Mouse (Mus musculus) adipocyte (in vitro differentiated cells): ENCODE measurements around the gene Cdk12.

Experiments used
- DNase-seq: peaks from one replicate; pipeline ENCODE4 v3.0.0-alpha.2; 2016; ENCODE audit warnings: low spot score

Gene Cdk12

DNA sequence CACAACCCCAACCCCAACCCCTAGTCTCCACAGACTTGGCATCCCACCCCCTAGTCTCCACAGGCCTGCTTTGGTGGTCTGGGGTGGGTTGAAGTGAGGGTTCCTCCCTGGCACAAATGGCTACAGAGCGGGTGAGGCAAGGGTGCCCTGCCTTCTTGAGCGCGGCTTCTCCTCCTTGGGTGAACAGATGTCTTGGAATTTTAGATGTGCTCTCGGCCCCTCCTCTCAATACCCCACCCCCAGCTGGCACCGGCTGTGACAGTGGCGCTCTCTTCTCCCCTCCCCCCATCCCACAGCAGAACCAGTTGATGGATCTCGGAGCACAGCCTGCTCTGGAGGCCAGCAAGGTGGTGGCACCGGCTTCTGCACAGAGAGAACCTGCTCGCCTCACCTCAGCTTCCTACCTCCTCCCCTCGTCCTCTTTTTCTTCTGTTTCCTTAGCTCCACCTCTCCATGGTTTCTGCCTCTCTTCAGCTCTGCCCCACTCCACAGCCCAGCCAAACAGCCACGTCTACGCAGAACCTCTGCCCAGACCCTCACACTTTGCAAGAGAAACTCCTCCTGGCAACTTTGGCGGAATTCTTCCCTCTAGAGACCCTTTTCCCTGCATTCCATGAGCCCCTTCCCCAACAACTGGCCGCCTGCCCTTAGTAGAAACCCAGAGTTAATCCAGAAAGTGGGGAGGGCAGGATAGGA is 115.7 kb downstream of the Cdk12 start:
- DNase-seq, result no peak

DNA sequence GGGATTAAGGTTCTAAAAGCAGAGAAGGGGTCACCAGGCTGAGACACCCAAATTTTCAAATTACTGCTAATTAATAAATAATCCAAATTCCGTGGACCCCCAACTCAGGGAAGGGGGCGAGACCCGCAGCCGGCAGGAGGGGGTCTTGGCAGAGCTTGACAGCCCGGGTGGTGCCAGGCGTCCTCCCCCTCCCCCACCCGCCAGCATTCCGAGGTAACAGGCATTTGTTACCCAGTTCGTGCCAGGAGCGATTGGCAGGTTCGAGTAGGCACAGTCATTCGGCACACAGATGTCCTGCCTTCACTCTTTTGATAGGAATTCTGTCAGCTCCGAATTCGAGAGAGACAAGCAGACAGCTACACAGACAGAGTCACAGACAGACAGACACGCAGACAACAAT is 116.3 kb downstream of the Cdk12 start:
- DNase-seq, result no peak

DNA sequence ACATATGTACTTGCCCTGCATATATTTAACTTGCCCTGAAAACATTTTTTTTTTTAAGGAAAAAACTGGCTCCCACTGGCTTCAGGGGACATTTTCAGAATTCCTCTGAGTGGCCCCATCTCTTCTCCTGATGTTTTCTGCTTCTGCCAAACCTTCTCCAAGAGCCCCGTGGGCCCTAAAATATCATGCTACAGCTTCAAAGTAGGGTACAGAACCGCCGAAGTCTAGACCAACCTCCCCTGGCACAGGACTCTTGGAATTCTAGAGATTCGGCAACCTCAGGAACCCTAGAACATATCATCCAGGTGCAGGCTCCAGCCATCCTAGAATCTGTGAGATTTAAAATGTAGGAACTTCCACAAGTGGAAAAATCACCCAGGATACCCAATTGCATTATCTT is 116.7 kb downstream of the Cdk12 start:
- no peak for DNase-seq

DNA sequence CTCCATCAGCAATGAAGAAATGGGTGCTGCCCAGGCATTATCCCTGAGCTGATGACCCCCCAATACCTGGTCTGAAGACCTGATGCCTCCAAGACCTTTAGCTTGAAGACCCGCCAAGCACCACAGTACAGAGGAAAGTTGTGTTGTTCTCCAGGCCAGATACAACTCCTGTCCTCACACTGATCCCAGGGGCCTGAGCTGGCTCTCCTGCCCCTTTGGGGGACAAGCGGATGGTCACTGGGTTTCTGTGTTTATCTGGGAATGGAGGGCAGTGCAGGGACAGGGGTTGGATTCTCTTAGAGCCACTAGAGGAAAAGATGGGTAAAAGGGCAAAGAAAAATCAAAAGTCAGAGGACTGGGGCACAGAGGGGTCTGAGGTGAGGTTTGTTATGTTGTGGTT is 117.1 kb downstream of the Cdk12 start:
- no peak for DNase-seq

DNA sequence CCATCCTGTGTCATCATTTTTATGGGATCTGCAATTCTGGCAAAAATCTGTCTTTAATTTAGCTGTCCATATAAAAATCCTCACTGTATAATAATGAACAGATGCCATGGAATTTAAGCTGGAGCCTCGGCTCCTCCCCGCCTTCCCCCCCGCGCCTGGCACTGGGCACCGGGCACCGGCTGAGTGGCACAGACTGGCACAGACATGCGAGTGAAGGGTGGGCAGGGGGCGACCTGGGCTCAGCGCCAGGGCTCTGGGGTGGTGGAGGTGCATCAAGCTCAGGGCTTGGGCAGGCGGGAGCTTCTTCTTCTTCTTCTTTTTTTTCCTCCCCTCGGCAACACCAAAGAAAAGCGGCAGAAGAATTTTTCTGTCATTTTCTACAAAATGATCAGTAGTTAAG is 117.5 kb downstream of the Cdk12 start:
- no peak for DNase-seq

DNA sequence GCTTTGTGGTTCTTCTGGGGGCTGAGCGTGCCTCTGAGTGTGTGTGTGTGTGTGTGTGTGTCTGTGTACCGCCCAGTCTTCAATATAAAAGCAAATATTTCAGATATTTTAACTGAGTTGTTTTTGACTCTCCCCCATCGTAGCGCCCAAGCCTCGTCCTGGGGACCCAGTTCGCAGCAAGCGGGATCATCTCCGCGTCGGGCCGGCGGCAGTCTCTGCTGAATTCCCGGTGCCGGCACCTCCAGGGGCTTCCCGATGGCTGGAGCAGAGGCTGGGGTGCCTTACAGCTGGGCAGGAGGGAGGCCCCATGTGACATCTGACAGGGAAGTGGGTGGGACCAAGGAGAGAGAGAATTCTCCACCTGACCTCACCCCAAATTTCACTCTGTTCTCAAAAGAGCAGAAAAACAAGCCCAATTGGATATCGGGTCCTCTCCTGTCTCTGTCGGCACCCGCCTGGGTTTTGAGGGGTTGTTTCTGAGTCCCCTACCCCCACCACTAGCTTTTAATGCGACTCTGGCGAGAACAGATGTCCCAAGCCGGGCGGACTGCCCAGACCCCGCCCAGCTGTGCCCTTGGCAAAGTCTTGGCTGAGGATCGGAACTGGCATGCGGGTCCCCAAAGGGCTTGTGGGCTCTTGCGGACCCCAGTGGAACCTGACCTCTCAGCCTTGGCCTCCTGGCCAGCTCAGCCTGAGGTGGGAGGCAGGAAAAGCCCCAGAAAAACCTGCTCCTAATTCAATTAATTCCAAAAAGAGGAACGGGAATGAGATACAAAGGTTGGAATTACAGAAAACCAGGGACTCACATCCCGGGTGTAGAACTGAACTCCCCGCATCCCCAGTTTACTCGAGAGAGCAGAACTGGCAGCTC is 118.2 kb downstream of the Cdk12 start:
- DNase-seq, result no peak

DNA sequence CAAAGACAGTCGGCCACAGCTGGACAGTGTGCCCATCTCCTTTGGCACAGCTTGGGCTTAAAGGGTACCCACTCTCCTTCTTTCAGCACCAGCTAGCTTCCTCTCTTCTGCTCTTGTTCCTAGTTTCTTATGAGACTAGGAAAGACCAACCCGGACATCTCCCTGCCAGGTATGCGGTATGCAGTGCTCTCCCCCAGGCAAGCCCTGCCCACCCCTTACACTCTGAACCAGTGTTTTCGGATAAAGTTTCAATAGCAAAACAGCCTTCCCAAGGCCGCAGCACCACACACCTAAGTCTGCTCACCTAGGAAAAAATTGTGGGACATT is 118.8 kb downstream of the Cdk12 start:
- no peak for DNase-seq

DNA sequence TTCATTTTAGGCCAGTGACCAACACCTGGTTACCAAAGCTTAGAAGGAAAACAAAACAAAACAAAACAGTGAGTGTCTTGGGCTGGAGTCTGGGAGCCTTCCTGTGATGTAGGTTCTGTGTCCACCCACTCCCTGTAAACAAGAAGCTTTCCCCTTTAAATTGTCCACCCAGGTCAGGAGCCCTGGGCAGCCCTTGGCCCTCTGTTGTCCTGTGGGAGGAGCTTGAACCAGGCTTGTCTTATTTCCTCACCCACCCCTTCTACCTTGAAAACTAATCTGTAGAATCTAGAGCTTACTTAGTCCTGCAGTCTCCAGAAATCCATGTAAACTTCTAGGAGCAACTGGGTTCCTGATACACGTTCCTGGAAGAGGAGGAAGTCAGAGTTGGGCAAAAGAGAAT is 119.3 kb downstream of the Cdk12 start:
- DNase-seq, result no peak

DNA sequence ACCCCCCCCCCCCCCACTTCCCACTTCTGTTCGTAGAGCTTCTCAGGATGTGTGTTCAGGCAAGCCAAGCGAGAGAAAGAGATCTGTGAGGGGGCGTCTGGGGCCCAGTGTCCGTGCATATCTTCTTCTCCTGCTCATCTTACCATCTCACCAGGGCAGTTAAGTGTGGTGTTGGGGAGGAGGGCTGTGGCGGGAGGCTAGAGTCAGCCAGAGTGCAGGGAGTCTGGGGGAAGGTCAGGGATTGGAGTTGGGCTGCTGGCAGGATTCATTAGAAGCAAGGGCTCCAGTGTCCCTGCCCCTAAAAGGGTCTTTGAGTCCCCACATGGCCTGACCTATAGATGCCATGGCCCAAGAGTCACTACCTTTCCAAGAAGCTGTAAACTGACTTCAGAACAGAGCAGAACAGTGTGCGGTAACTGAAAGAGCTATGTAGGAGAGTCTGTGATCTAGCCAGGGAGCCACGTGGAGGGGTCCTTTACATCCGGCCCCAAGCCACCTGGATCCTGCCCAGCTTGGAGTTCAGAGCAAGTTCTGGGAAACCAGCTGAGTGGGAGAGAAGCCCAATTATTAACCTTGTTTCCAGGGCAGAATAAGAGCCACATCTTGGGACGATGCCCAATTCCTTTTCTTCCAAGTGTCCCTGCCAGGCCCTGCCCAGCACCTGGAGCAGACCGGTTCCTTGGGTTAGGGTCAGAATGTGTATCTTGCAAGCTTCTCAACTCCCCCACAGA is 120.4 kb downstream of the Cdk12 start:
- no peak for DNase-seq

DNA sequence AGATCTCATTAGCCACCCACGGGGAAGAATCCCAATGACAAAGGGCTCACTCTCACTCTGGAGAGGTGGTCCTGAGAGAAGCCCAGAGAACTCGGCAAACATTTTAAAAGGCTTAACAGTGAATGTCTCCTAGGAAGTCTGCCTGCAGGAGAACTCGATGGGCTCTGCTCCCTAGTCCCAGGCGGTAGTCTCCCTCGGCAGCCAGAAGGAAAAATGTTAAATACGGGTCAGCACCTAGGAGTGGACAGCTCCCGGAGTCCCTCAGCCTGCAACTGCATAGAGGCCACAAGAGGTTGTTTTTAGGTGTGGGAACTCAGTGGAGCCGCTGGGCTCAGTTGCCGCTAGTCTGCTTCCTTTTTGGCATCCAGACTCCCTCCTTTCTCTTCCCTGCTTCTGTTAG is 121.1 kb downstream of the Cdk12 start:
- DNase-seq, result peak; percentile 54

DNA sequence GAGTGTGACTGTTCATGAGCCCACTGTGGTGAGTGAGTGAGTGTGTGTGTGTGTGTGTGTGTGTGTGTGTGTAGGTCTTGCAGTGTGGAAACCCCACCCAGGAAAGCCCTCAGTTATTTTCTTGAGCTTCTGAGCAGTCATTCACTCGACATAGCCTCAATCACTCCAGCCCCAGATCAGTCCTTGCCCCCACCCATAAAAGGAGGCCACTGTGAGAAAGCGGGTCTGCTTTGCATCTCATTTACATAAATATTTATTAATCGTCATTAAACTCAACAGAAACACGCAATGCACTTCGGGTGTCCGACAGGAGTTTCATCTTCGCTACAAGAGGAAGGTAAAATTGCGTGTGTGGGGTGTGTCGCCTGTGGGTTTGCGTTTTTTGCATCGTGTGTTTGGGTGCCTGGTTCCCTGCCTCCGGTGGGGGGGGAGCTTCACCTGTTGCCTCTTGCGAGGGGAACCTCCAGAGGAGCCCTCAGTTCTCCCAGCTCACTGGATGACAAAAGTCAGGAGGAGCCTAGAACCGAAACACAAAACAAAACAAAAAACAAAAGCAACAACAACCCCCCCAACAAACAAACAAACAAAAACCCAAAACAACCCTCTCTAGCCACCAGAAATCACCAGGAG is 122.4 kb downstream of the Cdk12 start:
- DNase-seq, result no peak

DNA sequence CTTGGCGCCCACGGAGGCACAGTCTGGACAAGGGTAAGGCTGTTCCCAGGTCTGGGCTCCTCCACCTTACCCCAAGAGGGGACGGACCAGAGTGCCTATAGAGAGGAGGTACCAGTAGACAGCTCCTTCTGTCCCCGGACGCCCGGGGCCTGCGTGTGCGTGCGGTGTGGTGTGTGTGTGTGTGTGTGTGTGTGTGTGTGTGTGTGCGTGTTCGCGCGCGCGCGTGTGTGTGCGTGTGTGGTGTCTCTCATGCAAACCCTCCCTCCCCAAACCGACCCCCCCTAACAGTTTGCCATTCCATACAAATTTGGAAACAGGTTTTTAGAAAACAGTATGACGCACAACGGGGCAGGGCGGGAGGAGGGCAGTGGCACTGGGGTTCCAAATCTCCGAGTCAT is 123.0 kb downstream of the Cdk12 start:
- no peak for DNase-seq

DNA sequence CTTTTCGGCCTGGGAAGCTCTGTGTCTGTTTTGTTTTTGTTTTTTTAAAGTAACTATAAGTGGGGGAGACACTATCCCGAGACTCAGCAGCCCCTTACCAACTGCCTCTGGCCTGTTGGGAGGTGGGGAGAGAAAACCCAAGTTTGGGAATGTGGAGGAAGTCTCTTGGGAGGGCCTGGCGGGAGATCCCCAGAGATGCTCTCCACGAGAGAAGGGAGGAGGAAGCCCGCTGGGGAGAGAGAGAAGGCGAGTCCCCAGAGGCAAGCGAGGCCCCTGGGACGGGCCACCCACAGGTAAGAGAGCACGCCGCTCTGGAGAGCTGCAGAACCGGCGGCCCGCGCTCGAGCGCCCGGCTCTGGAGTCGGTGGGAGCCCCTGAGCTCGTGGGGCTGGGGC is 123.9 kb downstream of the Cdk12 start:
- DNase-seq, result no peak

DNA sequence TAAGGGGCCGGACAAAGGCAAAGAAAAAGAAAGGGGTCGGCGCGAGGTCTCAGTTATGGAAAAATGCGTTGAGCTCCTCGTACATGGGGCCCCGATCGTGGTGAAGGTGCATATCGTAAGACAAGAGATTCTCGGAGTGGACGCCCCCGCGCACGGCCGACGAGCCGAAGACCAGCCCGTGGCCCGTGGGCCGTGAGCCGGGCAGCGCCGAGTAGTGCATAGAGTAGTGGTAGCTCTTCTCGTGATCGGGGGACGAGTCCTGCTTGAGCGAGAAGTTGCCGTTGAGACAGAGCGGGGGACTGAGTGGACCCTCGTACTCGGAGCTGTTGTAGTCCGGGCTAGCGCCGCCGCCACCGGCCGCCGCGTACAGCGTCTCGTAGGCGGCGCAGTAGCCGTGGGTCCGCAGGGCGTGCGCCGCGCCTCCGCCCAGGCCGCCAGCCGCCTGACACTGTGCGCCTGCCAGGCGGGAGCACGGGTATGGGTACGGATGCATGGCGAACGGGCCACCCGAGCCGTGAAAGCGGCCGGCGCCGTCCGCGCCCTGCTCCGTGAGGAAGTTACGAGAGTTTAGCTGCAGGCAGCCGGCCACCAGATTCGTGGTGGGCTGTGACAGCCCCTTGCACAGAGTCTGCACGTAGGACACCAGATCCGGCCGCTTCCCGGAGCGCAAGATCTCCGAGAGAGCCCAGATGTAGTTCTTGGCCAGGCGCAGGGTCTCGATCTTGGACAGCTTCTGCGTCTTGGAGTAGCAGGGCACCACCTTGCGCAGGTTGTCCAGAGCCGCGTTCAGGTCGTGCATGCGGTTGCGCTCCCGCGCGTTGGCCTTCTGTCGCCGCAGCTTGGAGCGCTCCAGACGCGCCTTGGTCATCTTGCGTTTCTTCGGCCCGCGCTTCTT is 124.5 kb downstream of the Cdk12 start:
- DNase-seq, result no peak

DNA sequence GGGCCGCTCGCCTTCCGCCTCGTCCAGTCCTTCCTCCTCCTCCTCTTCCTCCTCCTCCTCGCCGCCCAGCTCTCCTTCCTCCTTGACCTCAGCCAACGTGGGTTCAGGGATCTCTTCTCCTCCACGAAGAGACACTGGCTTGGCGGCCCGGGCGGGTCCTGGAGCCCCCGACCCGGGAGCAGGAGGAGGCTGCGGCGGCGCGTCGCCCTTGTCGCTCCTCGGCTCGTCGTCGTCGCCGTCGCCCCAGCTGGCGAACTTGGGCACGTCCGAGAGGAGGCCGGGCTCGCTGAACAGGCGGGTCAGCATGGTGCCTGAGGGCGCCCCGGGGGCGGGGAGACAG is 125.1 kb downstream of the Cdk12 start:
- no peak for DNase-seq
